Mouse (Mus musculus) testis, postnatal 14 days (tissue): ENCODE data around the gene Fam168a.

Experiments used
- DNase-seq: peaks from one replicate; pipeline ENCODE4 v3.0.0; 2021; ENCODE audit warnings: low spot score

The Fam168a gene

GRCm38 (mm10) chr7:100780192-100780591 lies 73.8 kb downstream of the Fam168a start:
- no peak for DNase-seq

GRCm38 (mm10) chr7:100784650-100785049 lies 78.2 kb downstream of the Fam168a start:
- DNase-seq: no peak

GRCm38 (mm10) chr7:100785426-100785825 lies 79.0 kb downstream of the Fam168a start:
- no peak for DNase-seq

- DNase-seq: no peak
Observed at GRCm38 (mm10) chr7:100786078-100786477, 79.6 kb downstream of the Fam168a start.

DNA sequence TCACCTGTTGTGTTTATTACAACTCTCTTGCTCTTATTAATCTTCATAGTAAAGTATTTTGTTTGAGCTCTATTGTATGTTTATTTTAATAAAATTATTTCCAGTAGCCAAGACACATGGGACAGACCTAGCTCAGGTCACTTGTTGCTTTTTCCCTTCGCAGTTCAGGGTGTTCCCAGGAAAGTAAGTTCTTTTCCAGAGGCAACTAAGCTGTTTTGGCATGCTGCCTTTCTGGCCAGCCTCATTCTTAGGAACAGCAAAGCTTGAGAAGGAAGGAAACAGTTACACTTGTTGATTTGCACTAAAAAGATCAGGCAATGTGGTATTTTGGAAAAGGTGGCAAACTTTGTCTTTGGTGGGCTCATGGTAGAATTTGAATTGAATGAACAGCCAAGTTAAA lies 81.9 kb downstream of the Fam168a start:
- DNase-seq: peak; percentile 15

- DNase-seq: no peak
Observed at GRCm38 (mm10) chr7:100798810-100799209, 92.4 kb downstream of the Fam168a start.

GRCm38 (mm10) chr7:100805391-100805790 lies 99.0 kb downstream of the Fam168a start:
- DNase-seq: no peak

GRCm38 (mm10) chr7:100811912-100812311 lies 105.5 kb downstream of the Fam168a start:
- DNase-seq: no peak

- DNase-seq: no peak
Observed at GRCm38 (mm10) chr7:100812641-100813040, 106.2 kb downstream of the Fam168a start.

DNA sequence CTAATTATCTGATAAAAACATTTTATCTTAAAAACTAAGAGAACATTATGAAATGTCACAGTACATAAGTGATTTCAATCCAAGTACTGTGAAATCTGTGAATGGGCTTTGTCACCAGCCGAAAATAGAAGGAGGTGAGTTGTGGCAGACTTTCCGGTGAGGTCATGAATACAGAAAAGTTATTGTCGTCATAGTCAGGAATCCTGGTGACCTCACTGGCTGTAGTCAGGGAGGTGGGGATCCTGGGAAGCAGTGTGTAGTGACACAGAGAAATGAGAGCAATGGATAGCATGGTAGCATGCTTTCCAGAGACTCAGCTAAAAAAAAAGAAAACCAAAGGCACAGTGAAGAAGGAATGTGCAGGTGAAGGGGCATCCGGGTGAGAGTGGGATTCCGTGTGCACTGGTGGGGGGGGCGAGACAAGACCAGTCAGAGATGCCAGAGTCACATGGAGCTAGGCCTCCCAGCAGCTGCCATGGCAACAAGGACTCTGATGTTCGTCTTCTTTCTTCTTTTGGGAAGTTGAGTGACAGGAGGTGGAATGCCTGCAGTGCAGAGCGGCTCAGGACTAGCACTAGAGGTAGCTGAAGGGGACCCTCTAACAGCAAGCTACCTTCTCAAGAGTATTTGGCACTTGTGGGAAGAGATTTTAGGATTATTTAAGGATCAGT lies 109.6 kb downstream of the Fam168a start:
- DNase-seq: no peak

- no peak for DNase-seq
Observed at GRCm38 (mm10) chr7:100816759-100817441, 110.5 kb downstream of the Fam168a start.

DNA sequence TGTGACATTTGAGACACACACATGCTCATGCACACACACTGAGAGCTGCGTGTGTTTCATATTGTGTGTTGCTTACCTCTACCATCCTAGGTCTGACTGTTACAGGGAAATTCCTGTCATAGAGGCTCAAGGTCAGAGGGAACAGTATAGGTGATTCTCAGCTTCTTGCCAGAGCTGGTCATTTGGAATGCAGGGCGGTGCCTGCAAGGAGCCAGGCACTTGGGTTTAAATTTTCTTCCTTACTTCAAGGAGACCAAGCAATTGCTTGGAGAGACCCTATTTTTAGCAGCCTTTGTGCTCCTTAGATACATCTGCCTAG lies 111.0 kb downstream of the Fam168a start:
- DNase-seq: no peak

DNA sequence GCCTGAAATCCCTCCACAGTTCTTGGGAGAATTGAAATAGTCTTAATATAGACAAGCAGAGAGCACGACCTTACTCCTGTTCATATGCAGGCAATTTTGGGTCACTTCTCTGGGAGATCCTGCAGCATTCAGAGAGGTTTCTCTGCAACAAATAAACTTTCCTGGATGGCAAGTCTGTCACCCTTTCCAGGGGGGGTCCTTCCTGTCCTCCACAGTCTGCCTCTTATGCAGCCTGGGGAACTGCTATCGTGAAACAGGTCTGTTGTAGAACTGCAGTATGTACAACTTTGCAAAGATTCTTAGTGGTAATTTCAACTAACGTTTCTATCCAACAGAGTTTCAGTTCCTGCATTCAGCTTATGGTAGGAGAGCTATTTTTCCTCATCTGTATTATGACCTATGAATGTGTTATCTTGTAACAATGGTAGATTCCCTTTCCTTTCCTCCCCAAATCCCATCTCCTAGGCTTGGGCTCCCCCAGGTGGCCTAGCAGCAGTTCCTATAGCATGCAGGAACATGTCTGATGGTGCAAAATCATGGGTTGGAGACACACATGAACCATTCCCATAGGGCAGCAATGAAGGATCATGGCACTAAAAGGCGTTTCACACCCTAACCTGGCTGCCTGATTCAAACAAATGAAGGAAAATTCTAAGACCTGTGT lies 112.1 kb downstream of the Fam168a start:
- no peak for DNase-seq

DNA sequence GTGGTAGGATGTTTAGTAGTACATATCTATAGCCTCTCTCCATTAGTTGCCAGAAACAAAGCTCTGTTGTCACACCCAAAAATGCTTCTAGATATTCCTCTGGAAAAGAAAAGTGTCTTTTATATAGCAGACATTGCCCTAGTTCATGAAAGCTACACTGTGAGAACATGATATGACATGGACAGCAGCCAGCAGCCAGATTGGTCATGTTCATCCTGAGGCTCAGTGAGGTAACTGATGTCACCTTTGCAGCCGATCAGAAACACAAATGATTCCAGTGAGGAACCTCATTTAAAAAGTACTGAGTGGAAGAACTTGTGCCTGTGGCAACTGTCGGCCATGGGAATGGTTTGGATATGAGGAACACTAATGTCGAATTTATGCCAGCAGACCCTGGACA lies 118.2 kb downstream of the Fam168a start:
- DNase-seq: no peak

- no peak for DNase-seq
Observed at GRCm38 (mm10) chr7:100828549-100828948, 122.1 kb downstream of the Fam168a start.

- no peak for DNase-seq
Observed at GRCm38 (mm10) chr7:100833859-100834258, 127.4 kb downstream of the Fam168a start.

- no peak for DNase-seq
Observed at GRCm38 (mm10) chr7:100835168-100835567, 128.7 kb downstream of the Fam168a start.

- DNase-seq: no peak
Observed at GRCm38 (mm10) chr7:100835711-100836110, 129.3 kb downstream of the Fam168a start.

DNA sequence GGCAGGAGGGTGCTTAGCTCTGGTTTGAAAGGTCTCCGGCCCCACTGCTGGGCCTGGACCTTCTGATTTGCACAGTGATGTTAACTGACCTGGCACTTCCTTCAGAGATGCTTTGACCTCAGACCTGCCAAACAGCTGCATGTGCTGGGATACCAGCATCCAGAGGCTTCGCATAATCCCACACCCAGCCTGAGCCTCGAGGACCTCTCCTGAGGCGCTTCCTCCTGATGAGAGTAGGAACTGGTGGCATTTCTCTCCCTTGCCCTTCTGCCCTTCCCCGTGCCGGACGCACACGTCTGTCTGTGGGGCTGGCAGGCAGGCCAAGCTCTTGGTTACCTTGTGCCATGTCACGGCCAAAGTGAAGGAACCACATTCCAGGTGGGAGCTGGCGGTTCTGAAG lies 130.2 kb downstream of the Fam168a start:
- DNase-seq: no peak

GRCm38 (mm10) chr7:100837701-100838100 lies 131.3 kb downstream of the Fam168a start:
- DNase-seq: no peak

- DNase-seq: no peak
Observed at GRCm38 (mm10) chr7:100839632-100840402, 133.4 kb downstream of the Fam168a start.

- DNase-seq: no peak
Observed at GRCm38 (mm10) chr7:100840906-100841305, 134.5 kb downstream of the Fam168a start.

DNA sequence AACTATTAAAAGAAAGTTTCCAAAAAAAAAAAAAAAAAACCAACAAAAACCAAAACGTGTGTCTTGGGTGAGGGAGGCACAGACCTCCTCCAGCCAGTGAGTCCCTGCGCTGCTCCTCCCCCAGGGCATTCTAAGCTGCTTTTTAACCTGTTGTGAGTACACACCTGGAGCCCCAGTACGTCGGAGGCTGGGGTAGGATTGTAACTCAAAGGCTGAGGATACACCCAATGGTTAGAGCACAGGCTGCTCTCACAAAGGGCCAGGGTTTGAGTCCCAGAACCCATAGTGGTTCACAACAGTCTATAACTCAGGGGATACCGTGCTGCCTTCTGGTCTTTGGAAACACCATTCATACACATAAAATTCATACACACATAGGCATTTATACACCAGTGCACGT lies 135.2 kb downstream of the Fam168a start:
- DNase-seq: no peak
